Mouse (Mus musculus) hindlimb bud, embryonic 11.5 days (tissue): ENCODE data around the gene Cmip.

Experiments used
- DNase-seq: peaks from one replicate; pipeline ENCODE4 v3.0.0-alpha.2; 2012; ENCODE audit warnings: low read depth, low spot score; ENCODE audit errors: extremely low spot score

Gene Cmip

DNA sequence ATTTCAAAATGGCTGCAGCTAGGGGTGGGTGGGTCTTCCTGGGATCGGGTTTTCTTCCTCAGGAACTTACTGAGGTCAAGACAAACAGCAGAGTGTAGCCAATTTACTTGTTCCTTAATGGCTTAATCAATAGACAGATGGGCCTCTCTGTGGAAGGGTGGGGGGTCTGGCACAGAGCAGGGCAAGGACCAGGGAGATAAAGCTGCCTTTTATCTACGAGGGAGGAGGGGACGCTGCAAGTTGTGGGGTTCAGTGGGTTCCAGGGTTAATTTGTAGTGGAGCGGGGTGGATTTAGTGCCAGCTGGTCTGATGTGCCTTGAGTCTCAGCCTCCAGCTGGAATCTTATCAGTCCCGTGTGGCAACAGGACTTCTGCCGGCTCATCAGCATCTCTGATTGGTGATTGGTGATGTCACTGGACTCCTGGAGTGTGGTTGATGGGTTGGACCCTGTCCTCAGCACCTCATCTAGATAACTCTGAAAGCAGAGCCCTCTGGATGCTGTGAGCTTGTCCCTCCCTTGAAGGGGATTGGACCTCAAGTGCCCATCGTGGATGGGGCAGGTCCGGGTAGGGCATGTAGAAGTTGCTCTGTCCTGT, 65.9 kb downstream of the Cmip start:
- no peak for DNase-seq

DNA sequence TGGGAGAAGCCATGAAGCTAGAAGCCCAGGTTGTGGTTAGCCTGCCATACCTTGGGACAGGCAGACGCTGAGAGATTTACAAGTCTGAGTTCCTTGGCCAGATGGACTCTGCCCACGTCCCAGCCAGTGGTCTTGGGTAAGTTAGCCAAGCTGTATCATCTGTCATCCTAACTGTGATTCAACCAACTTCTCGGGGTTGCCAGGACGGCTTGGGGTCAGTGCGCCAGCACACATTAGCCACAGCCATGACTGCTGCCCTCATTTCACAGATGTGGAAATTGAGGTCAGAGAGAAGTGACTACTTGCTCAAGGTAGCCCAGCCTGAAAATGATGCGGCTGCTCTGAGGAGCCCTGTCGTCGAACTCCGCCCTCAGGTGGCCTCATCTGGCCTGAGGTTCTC, 68.0 kb downstream of the Cmip start:
- no peak for DNase-seq

DNA sequence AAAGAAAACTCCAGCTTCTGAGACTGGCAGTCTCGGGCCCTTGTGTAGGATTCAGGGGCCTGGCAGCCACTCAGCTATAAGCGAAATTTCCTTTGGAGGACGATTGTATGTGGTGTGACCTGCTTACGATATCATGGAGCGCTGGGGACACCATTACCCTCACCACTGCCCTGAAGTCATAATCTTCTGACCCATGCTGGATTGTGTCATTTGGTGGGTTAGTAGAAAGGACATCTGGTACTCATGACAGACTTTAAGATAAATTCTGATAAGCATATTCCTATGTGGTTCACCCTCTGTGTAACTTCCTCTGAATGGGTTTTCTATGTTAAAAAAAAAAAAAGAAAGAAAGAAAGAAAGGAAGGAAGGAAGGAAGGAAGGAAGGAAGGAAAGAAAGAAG, 69.9 kb downstream of the Cmip start:
- no peak for DNase-seq

DNA sequence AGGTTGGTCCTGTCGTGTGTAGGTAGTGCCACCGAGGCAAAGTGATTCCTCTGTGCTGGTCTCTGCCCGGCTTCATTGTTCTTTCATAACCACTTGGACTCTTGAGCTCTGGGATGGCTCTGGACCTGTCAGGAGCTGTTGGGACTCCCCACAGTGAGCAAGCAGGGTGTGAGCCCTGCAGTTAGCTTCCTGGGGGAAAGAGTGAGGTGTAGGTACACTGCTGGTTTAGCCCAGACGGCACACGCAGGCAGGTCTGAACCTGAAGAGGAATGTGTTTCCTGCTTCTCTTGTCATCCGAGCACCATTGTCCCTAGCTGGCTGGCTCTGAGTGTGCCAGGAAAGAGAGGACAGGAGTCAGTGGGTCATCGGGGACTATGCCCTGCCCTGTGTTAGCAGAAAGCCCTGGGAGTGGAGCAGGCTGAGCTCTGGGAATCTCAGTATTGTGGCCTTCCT, 70.5 kb downstream of the Cmip start:
- no peak for DNase-seq

DNA sequence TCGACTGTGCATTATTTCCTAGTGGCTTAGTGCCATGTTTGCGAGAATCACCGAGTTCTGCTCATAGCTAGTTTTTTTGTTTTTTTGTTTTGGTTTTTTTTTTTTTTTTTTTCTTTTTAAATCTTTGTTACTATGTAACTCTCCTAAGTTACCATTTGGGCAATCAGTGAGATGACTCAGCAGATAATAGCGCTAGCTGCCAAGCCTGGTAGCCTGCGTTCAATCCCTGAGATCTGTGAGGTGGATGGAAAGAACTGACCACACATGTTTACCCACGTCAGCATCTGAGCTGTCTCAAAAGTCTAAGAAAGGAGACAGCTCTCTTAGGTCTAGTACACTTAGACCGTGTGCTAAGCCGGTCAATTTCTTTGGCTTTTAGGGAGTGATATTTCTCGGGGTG, 71.9 kb downstream of the Cmip start:
- no peak for DNase-seq

DNA sequence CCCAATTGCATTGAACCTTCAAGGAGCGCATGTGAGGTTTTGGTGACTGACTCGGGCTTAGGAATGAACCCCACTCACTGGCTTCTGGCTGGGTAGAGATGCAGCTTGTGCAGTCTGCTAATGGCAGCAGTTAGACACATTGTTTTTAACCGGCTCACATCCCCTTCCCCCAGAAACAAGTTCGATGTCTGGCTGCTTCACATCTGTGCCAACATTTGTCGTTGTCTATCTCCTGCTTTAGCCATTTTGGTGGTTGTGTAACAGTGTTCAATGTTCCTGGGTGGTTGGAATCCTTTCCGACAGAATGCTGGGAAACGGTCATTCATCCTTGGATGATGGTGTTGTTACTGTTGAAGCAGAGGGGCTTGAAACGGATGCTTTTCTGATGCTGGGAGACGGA, 72.3 kb downstream of the Cmip start:
- DNase-seq, result no peak

DNA sequence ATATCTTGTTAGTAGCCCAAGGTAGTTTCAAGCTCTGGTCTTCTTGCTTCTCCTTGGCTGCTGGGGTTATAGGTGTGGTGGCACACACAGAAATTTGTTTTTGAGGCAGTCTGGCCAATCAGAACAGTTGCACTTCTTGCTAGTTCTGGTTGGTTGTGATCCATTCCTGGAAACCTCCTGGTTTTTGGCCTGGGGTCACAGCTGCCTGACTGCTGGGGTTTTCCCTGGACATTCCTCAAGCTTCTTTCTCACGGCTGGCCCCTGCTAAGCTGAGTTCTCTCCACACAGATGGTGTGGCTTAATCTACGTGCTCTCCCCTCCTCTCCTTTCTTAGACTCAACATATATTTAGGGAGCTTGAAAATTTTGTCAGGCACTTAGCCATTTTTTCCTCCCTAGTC, 73.0 kb downstream of the Cmip start:
- DNase-seq, result no peak

DNA sequence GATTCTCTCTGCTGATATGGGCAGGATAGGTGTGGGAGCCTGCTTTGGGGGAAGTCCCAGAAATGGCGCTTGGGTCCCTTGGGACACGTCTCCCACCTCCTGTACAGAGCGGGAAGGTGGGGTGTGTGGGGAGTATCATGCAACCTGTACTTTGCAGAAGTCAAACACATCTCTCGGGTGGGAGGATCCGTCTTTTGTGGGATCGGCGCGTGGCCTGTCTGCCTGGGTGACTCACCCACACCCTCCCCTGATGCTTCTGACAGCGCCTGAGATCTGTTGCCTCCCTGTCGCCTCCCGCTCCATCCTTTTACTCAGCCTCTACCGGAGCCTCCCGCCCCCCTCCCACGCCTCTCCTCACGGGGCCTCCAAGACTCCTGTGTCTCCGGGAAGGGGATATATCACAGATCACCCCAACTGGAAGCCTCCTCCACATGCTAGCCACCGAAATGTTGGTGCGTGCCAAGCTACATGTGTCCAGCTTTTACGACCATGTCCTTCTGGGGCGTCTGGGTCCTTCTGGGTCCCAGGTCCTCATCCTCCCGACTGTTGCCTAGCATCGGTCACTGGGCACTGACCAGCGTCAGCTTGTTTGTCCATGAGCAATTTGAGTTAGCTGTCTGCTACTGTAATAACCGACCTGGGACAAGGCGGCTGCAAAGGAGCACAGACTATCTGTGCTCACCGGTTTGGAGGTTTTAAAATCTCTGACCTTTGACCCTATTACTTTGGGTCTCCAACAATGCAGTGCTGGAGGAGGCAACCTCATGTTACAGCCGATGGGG, 75.6 kb downstream of the Cmip start:
- DNase-seq, result no peak

DNA sequence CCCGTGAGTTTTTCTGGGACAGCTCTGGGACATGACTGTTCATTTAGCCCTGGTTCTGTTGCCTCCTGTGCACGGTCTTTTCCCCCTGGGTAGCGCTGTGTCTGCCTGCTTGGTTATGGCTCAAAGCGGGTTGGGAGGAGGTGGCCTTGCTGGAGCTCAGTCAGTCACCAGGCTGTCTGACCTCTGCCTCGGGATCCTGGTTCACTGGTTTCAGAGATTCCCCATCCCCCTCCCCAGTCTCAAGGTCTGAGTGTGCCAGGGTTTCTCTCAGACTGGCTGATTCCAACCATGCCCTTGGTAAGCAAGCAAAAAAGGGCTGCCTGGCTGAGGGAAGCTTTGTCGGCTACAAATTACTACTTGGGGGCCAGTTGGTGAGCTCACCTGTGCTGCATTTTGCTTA, 76.8 kb downstream of the Cmip start:
- DNase-seq, result no peak

DNA sequence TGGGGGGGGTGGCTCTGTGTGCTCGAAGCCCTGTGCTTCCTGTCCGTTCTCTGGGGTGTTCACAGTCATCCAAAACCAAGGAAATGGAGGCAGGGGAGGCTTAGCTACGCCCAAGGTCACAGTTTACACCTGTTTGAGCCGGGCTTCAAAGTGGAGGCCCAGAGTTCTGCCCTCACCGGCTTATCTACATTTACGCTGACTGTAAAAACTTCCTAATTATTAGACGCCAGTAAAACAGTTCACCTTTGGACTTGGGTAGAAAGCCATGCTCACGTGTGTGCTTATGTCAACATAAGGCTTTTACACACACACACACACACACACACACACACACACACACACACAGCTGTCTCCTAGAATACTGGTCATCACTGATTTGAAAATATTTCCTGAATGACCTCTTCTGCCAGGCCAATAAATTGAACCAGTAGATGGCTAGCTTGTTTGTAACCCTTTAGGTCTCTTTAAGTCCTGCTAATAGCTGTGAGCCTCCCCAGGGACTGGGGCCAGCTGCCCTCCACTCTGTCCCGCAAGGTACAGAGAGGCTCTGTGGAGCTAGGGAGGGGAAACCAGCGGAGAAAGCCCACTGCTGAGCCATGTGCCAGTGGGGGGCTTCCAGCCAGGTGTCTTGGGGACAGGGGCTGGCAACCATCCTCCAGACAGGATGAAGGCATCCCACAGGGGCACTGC, 77.3 kb downstream of the Cmip start:
- no peak for DNase-seq

DNA sequence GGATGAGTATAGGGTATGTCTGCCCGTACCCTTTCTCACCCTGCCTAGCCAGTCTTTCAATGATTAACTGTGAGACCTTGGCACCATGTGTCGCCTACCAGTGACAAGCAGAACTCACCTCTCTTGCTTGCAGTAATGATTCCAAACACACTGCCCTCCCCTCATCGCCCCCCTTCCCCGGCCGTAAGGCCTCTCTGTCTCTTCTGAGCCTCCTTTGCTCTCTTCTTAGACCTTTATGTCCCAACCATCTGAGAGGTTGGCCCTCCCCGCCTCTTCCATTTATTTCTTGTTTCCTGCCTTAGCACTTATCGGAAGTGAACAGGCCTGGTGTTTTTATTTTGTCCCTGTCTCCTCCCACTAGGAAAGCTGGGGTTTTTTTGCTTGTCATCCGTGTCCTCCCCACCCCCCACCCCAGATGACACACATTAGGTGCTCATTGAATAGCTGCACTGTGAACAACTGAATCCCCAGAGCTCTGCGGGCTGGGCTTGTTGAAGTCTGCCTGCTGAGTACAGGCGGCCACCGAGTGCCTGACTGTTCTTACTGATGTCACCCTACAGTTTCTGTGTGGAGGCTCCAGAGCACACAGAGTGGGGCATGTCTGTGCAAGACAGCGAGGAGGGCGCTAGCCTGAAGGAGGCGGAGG, 78.0 kb downstream of the Cmip start:
- no peak for DNase-seq

DNA sequence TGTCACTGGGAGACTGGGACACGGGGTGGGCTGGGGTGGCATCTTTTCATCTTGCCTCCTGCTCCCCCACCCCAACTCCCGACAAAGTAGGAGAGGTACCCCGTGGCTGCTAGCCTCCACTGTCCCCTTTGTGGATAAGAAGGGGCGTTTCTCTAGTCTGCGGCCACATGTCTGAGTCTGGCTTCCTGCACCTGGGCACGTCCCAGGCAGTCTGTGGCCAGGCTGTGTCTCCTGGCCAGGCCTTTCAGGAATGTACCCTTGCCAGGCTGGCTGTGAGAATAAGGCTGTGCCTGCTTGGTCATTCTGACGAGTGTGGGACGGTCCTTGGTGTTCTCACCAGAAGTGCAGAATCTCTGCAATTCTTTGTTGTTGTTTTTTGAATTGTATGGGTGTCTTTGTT, 78.6 kb downstream of the Cmip start:
- no peak for DNase-seq

DNA sequence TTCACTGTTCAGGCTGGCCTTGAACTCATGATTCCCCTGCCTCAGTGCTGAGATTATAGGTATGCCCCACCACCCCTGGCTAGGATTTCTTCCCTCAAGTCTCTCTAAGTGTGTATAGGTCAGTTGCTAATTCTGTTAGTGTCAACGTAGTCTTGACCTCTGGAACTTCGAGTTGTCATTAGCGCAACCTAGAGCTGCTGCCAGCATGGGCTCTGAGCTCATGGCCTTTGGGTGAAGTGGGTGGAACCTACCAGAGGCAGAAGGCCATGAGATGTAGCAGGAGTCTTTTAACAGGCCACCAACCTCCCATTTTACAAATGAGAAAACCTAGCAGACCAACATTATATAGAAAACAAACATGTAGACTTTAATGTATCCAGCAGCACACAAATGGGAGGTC, 80.3 kb downstream of the Cmip start:
- no peak for DNase-seq

DNA sequence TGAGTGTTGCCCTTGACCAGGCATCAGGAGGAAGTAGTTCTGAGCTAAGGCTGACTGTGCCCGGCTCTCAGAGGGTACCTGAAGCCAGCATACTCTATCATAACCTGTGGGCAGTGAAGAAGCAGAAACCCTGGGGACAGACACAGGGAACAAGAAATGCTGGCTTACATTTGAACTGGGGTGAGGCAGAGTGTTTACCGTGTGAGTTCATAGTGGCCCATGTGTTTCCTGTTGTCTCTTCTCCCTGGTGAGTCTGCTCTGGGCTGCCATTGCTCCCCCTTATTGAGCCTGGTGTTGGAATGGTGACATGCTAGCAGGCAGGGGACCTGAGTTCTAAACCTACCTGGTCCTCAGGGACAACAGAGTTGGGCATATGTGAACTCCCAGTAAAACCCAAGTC, 81.8 kb downstream of the Cmip start:
- no peak for DNase-seq

DNA sequence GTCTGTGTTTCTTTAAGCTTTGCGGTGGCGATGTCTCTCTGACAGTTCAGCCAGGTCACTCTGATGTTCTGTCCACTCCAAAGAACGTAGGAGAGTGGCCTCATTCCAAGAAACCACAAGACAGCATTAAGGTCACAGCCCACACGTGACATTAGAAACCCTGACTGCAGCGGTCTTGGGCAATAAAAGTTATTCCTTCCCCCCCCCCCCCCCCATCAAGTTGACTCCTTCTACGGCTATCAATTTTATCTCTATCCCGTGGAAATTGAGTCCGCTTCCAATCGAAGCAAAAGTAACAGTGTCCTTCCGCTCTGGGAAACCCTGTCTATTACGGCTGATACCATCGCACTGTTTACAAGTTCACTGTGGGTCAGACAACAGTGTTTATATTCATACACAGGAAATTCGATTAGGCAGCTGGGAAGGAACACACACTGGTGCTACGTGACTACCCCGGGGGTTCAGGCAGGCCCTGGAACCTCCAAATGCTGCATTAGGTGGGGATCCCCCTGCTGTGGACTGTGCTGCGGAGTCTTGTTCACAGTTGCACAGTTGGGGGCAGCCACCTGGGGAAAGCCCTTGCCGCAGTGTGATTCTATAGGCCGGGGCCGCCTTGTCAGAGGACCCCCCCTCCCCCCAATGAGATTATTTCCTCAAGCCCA, 82.6 kb downstream of the Cmip start:
- DNase-seq, result no peak

DNA sequence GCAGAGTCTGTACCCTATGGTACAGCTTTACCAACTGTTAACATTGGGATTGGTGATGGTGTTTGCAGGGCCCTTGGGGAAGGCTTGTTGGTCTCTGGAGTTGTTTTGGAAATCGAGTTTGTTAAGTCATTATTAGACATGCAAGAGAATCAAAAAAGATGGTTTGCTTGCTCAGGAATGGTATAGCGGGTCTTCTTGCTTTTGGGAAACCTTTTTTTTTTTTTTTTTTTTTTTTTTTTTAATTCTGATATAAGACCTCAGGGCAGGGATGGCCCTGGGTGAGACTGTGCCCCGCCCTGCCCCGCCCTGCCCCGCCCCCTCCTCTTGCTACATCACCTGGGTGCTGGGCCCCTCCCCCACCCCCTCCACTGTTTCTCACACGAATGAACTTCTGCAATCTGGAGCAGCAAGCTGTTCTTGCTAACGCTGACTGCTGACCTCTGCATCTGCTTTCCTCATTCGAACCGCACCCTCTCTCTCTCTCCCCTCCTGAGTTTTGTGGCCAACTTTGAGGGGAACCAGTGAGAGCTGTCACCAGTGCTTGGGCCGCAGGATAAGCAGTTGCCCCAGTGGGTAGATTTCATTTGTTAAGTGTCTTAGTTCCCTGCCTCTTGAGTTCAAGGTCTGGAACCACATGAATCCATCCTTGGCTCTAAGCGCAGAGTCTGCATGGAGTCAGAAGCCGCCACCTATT, 83.2 kb downstream of the Cmip start:
- DNase-seq, result no peak

DNA sequence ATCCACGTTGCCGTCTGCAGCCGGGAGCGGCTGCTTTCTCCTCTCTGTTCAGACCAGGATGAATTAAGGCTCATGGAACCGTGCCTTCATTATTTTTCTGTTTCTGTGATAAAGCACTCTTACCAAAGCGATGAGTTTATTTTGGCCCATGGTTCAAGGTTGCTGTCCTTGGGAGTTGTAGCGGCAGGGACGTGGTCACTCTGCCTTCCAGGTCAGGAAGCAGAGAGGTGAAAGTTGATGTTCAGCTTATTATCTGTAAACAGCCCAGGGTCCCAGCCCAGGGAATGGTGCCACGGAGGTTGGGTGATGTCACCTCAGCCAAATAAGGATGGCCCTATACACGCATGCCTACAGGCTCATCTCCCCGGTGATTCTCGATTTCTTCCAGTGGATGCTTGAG, 83.9 kb downstream of the Cmip start:
- no peak for DNase-seq

DNA sequence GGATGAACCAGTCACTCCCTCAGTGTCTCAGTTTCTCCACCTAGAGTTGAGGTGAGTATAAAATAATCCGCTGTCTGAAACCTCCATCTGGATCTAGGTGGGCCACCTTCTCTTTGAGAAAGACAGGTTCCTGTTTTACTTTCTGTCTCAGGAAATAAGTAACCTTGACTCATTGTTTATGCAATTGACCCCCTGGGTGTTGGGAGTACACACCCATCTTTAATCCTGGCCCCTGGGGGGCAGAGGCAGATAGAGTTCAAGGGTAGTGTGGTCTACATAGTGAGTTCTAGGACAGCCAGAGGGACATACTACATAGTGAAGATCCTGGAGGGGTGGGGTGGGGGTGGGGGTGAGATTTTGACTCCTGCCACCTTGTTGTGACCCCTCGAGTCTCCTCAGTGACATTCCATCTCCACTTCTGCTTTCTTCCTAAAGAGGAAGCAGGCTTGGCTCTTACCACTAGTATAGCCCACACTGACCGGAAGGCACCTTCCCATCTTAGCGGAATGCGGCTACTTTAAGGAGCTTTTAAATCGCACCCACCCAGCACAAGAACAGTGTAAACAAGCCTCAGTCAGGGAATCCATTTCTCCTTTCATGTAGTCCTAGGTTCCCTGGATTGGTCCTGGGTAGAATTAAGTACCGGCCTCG, 86.0 kb downstream of the Cmip start:
- DNase-seq, result no peak

DNA sequence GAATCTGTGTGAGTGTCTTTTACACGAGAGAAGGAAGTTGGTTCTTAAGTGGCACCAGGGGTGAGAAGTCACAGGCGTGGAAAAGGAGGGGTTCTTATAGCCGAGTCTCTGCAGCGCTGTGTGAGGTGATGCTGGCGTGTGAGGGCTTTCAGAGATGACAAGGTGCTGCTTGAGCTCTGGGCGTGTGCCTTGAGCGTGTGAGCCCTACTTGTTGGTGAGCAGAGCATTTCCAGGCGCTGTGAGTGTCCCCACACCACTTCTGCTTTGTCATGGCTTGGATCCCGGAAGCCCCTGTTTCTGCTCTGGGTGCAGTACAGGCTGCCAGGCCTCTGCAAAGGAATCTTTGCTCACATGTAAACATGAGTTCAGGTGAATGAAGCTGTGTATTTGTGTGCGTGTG, 86.6 kb downstream of the Cmip start:
- no peak for DNase-seq

DNA sequence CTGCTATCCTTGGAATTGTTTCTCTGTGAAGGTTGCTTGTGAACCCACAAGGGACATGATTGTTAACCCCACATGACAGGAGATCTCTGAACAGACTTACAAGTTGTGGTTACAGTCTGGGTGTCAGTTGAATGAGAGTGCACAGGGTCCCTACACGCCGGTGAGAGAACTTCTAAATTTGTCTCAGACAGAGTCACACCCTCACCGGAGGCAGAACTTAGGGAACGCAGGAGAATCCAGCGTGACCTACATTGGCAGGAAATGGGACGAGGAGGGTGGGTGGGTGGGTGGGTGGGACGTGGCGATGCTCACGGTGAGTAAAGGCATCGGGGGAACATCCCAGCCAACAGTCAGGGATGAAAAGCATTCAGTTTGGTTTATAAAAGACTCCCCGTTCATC, 88.0 kb downstream of the Cmip start:
- no peak for DNase-seq
